Mouse (Mus musculus): ENCODE results near the gene Ifna1.

Gene Ifna1

GRCm38 (mm10) chr4:88872691-88873090 is 22.8 kb downstream of the Ifna1 start:
- peak in 1 of 2 experiments; percentile 14 for DNase-seq (ENCODE audit: low spot score in 2 of 2)

GRCm38 (mm10) chr4:88875435-88876095 is 25.7 kb downstream of the Ifna1 start:
- DNase-seq (ENCODE audit: low spot score in 2 of 2) = no peak

GRCm38 (mm10) chr4:88876520-88876919 is 26.6 kb downstream of the Ifna1 start:
- DNase-seq (ENCODE audit: low spot score in 2 of 2) = no peak

DNA sequence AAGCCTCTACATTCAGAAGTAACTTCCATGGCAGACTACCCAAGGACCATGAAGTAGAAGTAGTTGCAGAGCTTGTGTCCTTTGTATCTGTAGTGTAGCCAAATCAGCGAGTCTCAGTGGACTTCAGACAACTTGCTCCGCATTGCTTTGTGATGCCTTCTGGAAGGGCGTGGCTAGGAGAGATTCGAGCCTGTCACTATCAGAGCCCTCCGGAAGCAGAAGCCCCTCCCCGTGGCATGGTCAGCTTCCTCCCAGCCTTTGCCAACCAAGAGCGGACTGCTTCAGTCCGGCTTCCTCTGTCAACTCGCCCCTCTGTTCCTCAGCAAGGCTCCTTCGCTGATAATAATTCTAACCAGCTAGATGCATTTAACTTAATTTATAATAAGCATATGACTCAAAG is 28.4 kb downstream of the Ifna1 start:
- peak; percentile 24 to 34 for DNase-seq (ENCODE audit: low spot score in 2 of 2)

- DNase-seq (ENCODE audit: low spot score in 2 of 2) = no peak
Observed at GRCm38 (mm10) chr4:88878772-88879171, 28.9 kb downstream of the Ifna1 start.

- no peak for DNase-seq (ENCODE audit: low spot score in 2 of 2)
Observed at GRCm38 (mm10) chr4:88880101-88880500, 30.2 kb downstream of the Ifna1 start, which contains the start of gene Ifne. Gene Ifne, minus strand, starts transcription at chr4:88880201.

DNA sequence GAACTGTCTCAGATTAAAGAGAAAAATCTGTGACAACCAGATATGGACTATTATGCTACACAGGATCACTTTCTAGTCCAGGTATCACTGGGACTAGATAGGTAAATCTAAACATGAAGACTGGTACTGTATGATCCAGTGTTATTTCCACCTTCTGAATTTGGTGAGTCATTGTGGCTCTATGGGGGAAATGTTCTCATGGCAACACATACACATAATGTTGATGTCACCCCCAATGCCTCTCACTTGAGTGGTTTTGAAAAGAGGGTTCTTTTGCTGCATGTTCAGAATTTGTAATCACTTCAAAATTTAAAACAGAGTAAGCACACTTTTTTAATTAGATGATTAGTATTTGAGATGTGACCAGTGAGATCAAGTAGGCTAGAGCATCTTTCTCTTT is 38.3 kb downstream of the Ifna1 start:
- no peak for DNase-seq (ENCODE audit: low spot score in 2 of 2)

- no peak for DNase-seq (ENCODE audit: low spot score in 2 of 2)
Observed at GRCm38 (mm10) chr4:88893201-88893754, 43.4 kb downstream of the Ifna1 start.
